Mouse (Mus musculus): ENCODE measurements around the gene Gm20809. TPM values are rescaled to one million over a fixed set of nuclear protein-coding genes. Genes with fewer than 3 reads are reported as not detected.
"Not testable (repeated sequence)": the region's sequence is repeated elsewhere in the genome, so short reads cannot be mapped to it uniquely, and the experiment has no call there.

Gene Gm20809
- total RNA-seq (2017), result not detected in 2 replicates

DNA sequence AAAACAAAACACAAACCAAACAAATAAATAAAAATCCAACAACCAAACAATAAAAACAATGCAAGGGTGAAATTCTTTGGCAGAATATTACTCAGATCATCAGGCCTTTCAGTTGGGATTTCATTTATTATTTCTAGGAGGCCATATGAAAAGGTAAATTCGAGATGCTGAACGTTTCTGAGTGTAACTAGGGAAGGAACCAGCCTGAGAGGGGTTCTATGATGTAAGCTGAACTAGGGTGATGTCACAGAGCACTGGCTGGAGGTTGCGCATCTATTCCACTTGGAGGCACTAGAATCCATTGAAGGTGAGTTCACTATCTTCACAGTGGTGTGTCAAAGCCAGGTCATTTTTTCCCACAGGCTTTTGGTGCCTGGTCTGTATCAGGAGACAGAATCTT lies at the start of gene Gm20809:
Gm20809 (plus strand) TSS at position 301 of the 400 bp plus-strand sequence.
- ATAC-seq (replicated peaks; ENCODE audit: low read depth, poor library complexity, severe bottlenecking), result not testable (repeated sequence)
